Comparison of ENCODE assay signal across 25 mouse cellular contexts in genomic region chr11:54499838-54500237, GRCm38 (mm10).
"Had no signal": no experiment of that assay in that cellular context is flagged by ENCODE, and none has a peak within 500 bp of the region (broad histone marks: within the 10 kb centered on the region; RNA-seq: fewer than 3 reads in every experiment).

No protein-coding gene starts in this region.

- H3K4me2 ChIP-seq: heart, embryonic 11.5 days; heart, embryonic 13.5 days; heart, embryonic 15.5 days; hindbrain, embryonic 13.5 days; hindbrain, embryonic 15.5 days; kidney, embryonic 15.5 days; limb, embryonic 13.5 days; limb, embryonic 15.5 days had no signal

- H3K4me3 ChIP-seq: heart, adult 2 months; heart, embryonic 13.5 days; heart, embryonic 15.5 days; hindbrain, embryonic 13.5 days; hindbrain, embryonic 15.5 days; kidney, embryonic 15.5 days; limb, embryonic 13.5 days; limb, embryonic 15.5 days had no signal

- H3K27me3 ChIP-seq: heart, embryonic 13.5 days; heart, embryonic 15.5 days; hindbrain, embryonic 13.5 days; hindbrain, embryonic 15.5 days; kidney, embryonic 15.5 days; limb, embryonic 13.5 days; limb, embryonic 15.5 days had no signal

- H3K4me1 ChIP-seq: heart, embryonic 15.5 days; hindbrain, embryonic 13.5 days; hindbrain, embryonic 15.5 days; kidney, embryonic 15.5 days; limb, embryonic 13.5 days; limb, embryonic 15.5 days had no signal

- ATAC-seq: hindbrain, postnatal 0 days; intestine, embryonic 16.5 days had no signal

- H3K9ac ChIP-seq: heart, embryonic 13.5 days; heart, embryonic 15.5 days; hindbrain, embryonic 13.5 days; hindbrain, embryonic 15.5 days; kidney, embryonic 15.5 days; limb, embryonic 13.5 days; limb, embryonic 15.5 days had no signal

- H3K9me3 ChIP-seq: heart, embryonic 13.5 days; heart, embryonic 15.5 days; hindbrain, embryonic 13.5 days; hindbrain, embryonic 15.5 days; kidney, embryonic 15.5 days; limb, embryonic 13.5 days; limb, embryonic 15.5 days had no signal

- DNase-seq: gastrocnemius, postnatal 14 days; gastrocnemius, postnatal 36 days; heart, adult 11 months; heart, adult 2 months; heart, postnatal 14 days; heart, postnatal 36 days; kidney, adult 11 months; kidney, adult 2 months; kidney, adult 9 months; kidney, postnatal 14 days; kidney, postnatal 36 days; layer of hippocampus, adult 9-11 months; layer of hippocampus, postnatal 36 days; left cerebral cortex, postnatal 4 days had no signal

- H3K27ac ChIP-seq: heart, adult 2 months; heart, embryonic 13.5 days; heart, embryonic 15.5 days; hindbrain, embryonic 13.5 days; hindbrain, embryonic 15.5 days; hindbrain, postnatal 0 days; kidney, embryonic 15.5 days; kidney, postnatal 0 days; limb, embryonic 13.5 days; limb, embryonic 15.5 days had no signal
